Mouse (Mus musculus) c-Kit-positive CD71-positive TER-119-negative erythroid progenitor cells, embryonic 14.5 days (primary cell): ENCODE measurements around the gene Timm29.
A peak's percentile ranks its signal among the peaks of the same experiment; 100 is the strongest.
"Not testable (repeated sequence)": the region's sequence is repeated elsewhere in the genome, so short reads cannot be mapped to it uniquely, and the experiment has no call there.

Experiments
- DNase-seq: peaks from one replicate; pipeline ENCODE4 v3.0.0-alpha.2; 2013; ENCODE audit warnings: low read depth

The Timm29 gene

DNA sequence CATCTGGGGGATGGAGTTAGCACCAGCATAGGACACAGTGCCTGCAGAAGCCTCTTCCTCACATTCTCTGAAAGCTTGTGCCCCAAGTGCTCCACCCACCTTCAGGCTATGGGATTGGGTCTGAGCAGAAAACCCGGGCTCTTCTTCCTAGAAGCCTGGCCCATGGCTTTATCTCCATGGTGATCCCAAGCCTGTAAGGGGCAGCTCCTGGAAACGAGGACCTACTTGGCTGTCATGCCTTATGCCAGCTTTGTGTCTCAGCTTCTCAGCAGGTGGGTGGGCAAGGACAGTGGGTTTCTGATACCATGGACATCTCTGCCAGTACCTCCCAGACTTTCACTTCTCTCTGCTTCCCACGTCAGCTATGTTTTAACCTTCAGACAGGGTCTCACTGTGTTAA is 14.3 kb upstream of the Timm29 start:
- DNase-seq: no peak

DNA sequence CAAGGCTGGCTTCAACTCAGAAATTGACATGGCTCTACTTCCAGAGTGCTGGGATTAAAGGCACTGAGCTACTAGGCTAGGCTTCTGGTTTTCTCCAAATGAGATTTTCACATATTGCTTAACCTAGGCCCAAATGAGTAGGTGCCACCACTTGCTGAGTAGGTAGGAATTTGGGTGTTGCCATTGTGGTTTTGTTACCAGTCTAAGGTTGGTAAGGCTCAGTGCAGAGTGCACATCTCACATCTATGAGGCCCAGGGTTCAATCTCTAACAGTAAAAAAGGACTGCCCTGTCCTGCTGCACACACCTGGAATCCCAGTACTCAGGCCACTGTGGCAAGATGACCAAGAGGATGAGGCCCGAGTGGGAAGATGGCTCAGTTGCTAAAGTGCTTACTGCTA is 7.1 kb upstream of the Timm29 start:
- no peak for DNase-seq

DNA sequence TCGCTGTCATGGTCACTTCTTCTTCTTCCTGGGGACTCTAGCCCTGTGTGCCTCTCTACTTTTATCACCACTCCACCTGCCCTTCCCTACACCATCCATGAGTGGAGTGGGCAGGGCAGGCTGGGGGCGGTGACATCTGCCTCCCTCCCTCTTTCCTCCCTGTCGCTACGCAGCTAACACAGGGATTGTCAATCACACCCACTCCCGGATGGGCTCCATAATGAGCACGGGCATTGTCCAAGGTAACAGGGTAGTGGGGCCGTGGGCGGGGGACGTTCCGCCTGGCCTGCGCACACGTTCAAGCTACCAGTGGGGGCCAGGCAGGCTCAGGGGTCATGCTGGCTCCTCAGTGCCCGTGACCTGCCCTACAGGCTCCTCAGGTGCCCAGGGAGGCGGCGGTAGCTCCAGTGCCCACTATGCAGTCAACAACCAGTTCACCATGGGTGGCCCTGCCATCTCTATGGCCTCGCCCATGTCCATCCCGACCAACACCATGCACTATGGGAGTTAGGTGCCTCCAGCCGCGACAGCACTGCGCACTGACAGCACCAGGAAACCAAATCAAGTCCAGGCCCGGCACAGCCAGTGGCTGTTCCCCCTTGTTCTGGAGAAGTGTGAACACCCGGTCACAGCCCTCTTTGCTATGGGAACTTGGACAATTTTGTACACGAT is 4.7 kb upstream of the Timm29 start:
- no peak for DNase-seq

- DNase-seq: no peak
These were observed 4.2 kb upstream of the Timm29 start for GRCm38 (mm10) chr9:21588350-21588749.

GRCm38 (mm10) chr9:21589538-21589937 is 3.0 kb upstream of the Timm29 start:
- DNase-seq: no peak

- no peak for DNase-seq
These were observed 1.2 kb upstream of the Timm29 start for GRCm38 (mm10) chr9:21591127-21591830.

DNA sequence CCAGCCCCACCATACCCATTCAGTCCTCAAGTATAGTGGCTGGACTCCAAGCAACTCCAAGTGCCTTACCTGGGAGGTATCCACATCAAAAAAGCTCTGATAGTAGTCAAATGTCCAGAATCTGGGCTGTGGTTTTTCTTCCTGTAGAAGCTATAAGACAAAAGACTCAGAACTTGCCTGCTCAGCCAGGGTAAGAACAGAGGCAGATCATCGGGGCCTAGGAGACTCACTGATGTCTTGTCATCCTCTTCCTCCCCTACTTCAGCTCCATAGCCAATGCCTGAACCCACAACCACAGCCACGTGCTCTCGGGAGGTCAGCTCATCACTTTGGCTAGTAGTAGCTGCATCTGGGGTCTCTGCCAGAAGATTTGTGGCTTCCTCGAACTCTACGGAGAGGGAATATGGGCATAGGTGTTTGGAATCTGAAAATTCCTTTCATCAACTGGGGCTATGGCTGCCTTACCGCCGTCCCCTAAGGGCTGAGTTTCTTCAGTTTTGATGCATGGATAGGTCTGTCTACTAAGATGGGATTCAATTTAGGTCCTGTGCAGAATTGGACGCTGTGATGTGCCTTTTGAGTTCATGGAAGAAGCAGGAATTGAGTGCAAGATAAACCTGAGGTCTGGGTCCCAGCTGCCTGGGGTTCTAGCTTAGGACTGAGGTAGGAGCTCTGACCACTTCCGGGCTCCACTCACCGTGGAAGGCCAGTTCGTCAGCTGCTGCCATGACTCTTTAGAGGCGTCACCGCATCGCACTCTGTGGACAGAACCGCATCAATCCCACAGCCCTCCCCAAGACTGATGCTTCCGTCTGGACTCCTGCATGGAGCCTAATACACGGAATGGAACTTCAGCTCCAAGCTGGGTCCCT is 455 bp upstream of the Timm29 start:
- DNase-seq: no peak

DNA sequence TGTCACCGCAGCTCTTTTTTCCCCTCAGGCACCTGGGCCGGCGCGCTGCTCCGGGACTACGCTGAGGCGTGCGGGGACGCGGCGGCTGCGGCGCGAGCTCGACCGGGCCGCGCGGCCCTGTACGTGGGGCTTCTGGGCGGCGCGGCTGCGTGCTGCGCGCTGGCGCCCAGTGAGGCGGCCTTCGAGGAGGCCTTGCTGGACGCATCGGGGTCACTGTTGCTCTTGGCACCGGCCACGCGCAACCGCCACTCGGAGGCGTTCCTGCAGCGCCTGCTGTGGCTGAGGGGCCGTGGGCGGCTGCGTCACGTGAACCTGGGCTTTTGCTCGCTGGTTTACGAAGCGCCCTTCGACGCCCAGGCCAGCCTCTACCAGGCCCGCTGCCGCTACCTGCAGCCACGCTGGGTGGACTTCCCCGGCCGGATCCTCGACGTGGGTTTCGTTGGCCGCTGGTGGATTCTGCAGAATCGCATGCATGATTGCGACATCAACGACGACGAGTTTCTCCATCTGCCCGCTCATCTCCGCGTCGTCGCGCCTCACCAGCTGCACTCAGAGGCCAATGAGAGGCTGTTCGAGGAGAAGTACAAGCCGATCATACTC is 700 bp downstream of the Timm29 start:
- DNase-seq: no peak

- DNase-seq: not testable (repeated sequence)
These were observed 1.8 kb downstream of the Timm29 start for GRCm38 (mm10) chr9:21594350-21594749.

- DNase-seq: no peak
These were observed 2.3 kb downstream of the Timm29 start for GRCm38 (mm10) chr9:21594838-21595237.

DNA sequence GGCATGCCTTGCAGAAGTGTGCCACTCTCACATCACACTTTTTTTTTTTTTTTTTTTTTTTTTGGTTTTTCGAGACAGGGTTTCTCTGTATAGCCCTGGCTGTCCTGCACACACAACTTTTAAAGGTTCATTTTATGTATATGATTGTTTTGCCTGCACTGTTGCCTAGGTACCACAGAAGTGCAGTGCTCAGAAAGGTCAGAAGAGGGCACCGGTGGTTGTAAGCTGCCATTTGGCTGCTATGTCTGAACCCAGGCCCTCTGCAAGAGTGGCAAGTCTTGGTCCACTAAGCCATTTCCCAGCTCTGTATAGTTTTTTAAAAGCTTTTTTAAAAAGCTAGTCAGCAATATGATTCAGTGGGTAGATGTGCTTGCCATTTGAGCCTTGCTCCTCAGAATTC is 5.7 kb downstream of the Timm29 start:
- DNase-seq: no peak

DNA sequence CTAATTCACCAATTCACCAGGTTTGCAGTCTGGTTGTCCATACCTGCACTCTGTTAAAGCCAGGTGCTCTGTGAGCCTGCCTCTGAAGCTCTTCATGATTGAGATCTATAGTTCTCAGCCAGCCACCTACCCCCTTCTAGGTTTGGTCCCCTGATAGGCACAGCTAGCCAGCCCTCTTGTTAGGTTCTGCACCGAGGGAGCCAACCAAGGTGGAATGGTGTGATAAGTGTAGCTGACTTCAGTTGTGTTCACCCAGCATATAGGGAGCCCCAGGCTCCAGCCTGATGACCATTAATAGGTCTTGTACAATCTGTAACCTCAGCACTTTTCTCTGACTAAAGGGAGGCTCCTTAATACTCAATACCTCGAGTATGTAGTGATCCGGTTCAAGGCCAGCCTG is 7.7 kb downstream of the Timm29 start:
- no peak for DNase-seq

DNA sequence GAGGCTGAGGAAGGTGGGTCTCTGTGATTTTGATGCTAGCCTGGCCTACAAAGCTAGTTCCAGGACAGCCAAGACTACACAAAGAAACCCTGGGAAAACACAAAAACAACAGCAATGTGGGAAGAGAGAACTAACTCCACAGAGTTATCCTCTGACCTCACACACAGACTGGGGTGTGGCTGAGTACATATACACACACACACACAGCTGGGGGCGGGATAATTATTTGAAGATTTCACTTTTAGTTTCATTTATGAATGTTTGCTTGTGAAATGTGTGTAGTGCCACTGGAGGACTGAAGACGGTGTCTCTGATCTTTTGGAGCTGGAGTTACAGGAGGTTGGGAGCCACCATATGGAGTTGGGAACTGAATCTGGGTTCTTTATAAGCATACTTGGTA is 8.6 kb downstream of the Timm29 start:
- DNase-seq: no peak

DNA sequence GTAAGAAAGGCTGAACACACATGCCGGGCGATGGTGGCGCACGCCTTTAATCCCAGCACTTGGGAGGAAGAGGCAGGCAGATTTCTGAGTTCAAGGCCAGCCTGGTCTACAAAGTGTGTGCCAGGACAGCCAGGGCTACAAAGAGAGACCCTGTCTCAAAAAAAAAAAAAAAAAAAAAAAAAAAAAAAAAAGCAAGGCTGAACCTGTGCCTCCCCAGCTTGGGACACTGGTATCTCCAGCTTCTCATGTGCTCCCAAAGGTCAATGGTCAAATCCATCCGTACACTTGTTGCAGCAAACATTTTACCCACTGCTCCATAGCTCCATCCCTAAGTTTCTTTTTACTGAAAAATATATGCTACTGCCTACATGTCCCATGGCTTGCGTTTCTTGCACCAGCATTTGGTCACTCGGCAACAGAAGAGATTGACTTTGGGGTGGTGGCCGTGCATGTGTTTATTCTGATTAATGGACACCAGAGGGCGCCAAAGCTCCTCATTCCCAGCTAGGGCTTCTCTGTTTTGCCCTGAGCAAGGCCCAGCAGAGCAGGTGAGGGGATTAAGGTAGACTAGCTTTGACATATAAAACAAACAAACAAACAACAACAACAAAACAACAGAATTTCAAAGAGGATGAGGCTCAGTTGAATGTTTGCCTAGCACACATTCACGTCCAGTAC is 9.3 kb downstream of the Timm29 start:
- DNase-seq: peak; percentile 75

DNA sequence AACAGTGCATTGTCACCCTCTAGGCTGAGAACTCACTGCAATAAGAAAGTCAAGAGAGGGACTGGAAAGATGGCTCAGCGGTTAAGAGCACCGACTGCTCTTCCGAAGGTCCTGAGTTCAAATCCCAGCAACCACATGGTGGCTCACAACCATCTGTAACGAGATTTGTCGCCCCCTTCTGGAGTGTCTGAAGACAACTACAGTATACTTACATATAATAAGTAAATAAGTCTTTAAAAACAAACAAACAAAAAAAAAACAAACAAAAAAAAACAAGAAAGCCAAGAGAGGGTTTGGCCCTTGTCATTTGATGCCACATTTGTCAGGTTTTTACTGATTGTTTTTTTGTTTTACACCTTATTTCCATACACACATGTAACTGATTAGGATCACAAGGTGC is 11.6 kb downstream of the Timm29 start:
- DNase-seq: no peak

DNA sequence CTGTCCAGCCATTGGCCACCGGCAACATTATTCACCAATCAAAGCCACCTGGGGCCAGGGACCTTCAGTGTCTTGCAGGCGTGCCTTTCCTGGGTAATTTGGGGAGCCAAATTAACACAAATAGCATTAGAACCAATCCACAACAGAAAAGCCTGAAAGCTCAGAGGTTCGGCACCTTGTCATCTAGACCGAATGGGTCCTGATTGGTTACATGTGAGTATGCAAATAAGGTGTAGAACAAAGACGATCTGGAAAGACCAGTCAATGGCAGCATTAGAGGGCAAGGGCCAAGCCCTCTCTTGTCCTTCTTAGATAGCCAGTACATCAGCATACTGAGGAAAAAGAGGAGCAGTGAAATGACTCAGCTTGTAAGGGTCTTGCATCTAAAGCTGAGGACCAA is 13.3 kb downstream of the Timm29 start:
- no peak for DNase-seq

GRCm38 (mm10) chr9:21606648-21607047 is 14.1 kb downstream of the Timm29 start:
- DNase-seq: no peak

GRCm38 (mm10) chr9:21609861-21610260 is 17.3 kb downstream of the Timm29 start:
- DNase-seq: no peak

DNA sequence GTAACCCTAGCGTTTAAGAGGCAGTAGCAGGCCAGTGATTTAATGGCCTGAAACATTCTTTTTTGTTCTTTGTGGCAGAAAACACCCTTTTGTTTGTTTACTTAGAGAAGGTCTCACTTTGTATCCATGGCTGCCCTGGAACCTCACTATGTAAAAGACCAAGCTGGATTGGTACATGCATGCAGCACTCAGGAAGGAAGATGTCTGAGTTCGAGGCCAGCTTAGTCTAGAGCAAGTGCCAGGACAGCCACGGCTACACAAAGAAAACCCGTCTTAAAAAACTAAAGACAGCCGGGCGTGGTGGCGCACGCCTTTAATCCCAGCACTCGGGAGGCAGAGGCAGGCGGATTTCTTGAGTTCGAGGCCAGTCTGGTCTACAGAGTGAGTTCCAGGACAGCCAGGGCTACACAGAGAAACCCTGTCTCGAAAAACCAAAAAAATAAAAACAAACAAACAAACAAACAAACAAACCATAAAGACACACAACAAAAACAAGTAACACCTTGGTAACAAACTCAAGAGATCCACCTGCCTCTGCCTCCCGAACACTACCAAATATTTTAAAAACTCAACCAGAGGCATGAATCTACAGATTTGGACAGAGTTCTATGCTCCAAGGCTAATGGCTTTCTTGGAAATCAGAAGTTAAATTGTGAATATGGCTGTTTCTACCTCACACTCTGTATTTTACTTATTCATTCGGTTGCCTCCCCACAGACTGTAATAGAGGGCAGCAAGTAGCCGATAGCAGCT is 22.5 kb downstream of the Timm29 start:
- no peak for DNase-seq

DNA sequence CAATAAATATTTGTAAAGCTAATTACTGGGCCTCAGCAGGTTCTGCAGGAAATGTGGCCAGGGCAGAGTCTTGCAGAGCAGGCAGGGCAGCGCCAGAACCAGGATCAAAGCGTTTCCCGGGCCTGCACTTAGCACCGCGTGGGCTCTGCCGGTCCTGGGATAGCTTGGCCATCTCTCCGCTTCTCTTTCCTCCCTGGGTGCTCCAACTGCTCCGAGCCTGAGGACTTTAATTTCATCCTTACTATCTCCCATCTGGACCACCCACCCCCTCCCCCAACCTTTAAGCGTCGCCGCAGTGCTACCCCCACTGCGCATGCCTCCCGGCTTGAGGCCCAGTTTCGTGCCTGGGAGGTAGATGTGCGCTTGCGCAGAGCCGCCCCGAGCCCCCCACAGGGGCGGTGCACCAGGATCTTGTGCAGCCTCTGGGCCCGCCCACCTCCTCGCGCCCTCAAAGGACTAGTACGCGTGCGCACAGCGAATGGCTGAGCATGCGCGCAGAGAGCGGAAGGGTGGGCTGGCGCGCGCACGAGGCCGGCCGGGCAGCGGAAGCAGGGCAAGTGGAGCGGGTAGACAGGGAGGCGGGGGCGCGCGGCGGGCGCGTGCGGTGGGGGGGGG is 23.2 kb downstream of the Timm29 start, which contains the start of gene Smarca4:
TSS of gene Smarca4 (plus strand) at position 553 of the 615 bp plus-strand sequence.
- DNase-seq: peak; percentile 99
